Mouse (Mus musculus) E14TG2a.4 (cell line): Measurements from ENCODE around the gene Def8.
A peak's percentile ranks its signal among the peaks of the same experiment; 100 is the strongest.
"Not testable (repeated sequence)": the region's sequence is repeated elsewhere in the genome, so short reads cannot be mapped to it uniquely, and the experiment has no call there.

Experiments
- H3K27me3 ChIP-seq: 2 replicates; pipeline ENCODE4 v1.6.1; 2014; ENCODE audit warnings: low read length, control low read depth; ENCODE audit not compliant: insufficient read depth
- H3K36me3 ChIP-seq: 2 replicates; pipeline ENCODE4 v1.6.1; 2014; ENCODE audit warnings: low read length, control low read depth; ENCODE audit not compliant: insufficient read depth
- H3K4me1 ChIP-seq: replicated peaks from 2 replicates; pipeline ENCODE4 v1.6.1; 2014; ENCODE audit warnings: low read depth, low read length, control low read depth
- H3K4me3 ChIP-seq: replicated peaks from 2 replicates; pipeline ENCODE4 v1.5.1; 2014; ENCODE audit warnings: mild to moderate bottlenecking, low read length
- H3K9me3 ChIP-seq: 2 replicates; pipeline ENCODE4 v1.6.1; 2014; ENCODE audit warnings: low read length, control low read depth
- CTCF ChIP-seq: conservative IDR thresholded peaks from 2 replicates; pipeline ENCODE4 v1.5.1; 2014; ENCODE audit warnings: low read length
- NANOG ChIP-seq: IDR thresholded peaks from 2 replicates; pipeline ENCODE4 v1.6.1; 2014; ENCODE audit warnings: borderline replicate concordance, low read length, mixed read lengths
- POU5F1 ChIP-seq: IDR thresholded peaks from 2 replicates; pipeline ENCODE4 v1.6.1; 2014; ENCODE audit warnings: low read length, borderline replicate concordance

The Def8 gene

DNA sequence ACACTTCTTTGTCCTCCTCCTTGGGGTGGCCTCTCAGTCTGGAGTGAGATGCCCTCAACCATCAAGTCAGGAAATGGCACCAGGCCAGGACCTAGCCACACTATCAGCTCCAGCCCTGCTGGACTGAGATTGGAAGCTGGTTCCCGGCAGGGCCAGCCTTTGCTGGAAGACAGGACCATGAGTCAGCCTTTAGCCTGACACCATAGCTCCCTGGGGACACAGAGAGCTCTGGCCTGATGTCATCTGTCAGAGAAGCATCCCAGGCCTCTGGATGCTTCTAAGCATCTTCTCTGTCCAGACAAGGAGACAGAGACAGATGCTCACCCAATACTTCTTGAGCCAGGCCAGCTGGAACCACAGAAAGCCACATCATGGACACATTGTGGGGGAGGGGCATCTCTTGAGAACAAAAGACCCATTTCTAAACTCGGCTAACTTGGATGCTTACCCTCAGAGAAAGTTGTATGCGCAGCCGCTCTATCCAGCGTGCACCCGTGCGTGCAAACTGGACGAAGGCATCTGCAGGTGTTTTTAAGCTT is 13.2 kb upstream of the Def8 start:
- H3K4me1 ChIP-seq: peaks cover 83% of the 10 kb centered on the region
- TF ChIP-seq POU5F1 (no peak), NANOG (no peak), CTCF (no peak)
- H3K27me3 ChIP-seq: peaks cover 46% of the 10 kb centered on the region
- H3K9me3 ChIP-seq: no peaks in the 10 kb centered on the region
- 0 out of 2 replicates have a peak, but pooled peaks cover 5% of the 10 kb centered on the region for H3K36me3 ChIP-seq
- H3K4me3 ChIP-seq: peak overlapping the region; percentile 29; the same call in 1 of the 2 replicates

DNA sequence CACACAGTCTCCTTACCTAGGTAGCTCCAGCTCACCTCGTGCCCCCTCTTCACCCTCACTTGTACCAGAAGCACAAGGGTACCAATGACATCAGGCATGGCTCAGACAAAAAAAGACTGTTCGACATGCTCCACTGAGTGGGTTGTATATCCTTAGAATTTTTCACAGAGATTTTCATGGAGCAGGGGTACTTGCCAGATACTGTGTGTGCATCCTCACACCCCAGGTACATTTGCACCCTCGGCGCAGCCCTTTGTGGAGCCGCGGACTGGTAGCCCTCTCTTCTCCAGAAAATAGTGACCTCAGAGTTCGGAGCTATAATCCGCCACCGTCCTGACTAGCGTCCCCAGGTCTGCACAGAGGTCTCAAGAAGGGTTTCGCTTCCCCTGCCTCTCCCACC is 12.5 kb upstream of the Def8 start:
- H3K27me3 ChIP-seq: peaks cover 46% of the 10 kb centered on the region
- TF ChIP-seq NANOG (no peak), POU5F1 (no peak), CTCF (no peak)
- no peaks in the 10 kb centered on the region for H3K9me3 ChIP-seq
- 0 out of 2 replicates have a peak, but pooled peaks cover 5% of the 10 kb centered on the region for H3K36me3 ChIP-seq
- H3K4me3 ChIP-seq: peak overlapping the region; percentile 83
- peaks cover 83% of the 10 kb centered on the region for H3K4me1 ChIP-seq

DNA sequence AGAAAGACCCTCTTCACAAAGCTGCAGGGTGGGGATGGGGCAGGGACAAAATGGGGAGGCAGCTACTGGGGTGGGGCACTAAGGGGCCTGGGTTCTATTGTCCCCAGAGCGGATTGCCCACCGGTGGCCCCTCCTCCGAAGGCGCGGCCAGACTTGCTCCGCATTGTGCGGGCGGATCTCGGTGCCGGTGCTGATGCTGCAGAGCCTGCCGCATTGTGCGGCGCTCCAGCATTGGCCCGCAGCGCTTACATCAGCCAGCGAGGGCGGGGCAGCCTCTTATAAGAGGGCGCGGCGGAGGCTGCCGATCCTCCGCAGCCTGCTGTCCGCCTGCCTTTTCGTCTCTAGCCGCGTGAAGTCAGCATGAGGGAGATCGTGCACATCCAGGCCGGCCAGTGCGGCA is 12.1 kb upstream of the Def8 start, which contains the start of gene Tubb3:
Tubb3 (plus strand) TSS at position 179 of the 400 bp plus-strand sequence.
- Histone ChIP-seq H3K27me3 (peaks cover 46% of the 10 kb centered on the region), H3K4me1 (peaks cover 79% of the 10 kb centered on the region), H3K9me3 (no peaks in the 10 kb centered on the region), H3K4me3 (peak within 1 kb of the TSS; percentile 83), H3K36me3 (0 out of 2 replicates have a peak, but pooled peaks cover 5% of the 10 kb centered on the region)
- TF ChIP-seq POU5F1 (no peak), CTCF (no peak), NANOG (no peak)

DNA sequence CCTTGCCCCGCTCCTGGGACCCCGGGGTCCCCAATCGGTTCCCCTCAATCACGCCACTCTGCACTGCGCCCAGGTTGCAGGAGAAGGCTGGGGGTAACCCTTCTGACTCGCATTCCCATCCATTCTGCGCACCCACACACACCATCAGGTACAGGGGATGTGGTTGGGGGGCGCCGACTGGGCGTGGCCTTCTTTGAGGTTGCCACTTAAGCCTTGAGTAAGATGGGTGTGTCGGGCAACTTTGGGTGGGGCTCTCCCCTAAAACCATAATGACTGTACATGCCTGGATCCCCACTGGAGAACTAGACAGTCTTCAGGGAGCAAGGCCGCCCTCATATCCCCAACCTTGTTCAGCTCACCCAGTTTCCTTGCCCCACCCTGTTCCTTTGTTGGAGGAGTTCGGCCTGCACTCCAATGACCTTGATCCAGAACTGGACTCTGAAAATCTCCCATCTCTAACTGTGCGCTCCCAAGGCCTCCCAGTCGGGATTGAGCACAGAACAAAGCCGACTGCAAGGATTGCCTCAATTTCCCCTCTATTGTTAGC is 11.5 kb upstream of the Def8 start:
- H3K27me3 ChIP-seq: peaks cover 46% of the 10 kb centered on the region
- 0 out of 2 replicates have a peak, but pooled peaks cover 7% of the 10 kb centered on the region for H3K36me3 ChIP-seq
- peaks cover 79% of the 10 kb centered on the region for H3K4me1 ChIP-seq
- no peaks in the 10 kb centered on the region for H3K9me3 ChIP-seq
- peak overlapping the region; percentile 83 for H3K4me3 ChIP-seq
- TF ChIP-seq NANOG (peak; percentile 59; the same call in 1 of the 2 replicates), POU5F1 (no peak), CTCF (no peak)

DNA sequence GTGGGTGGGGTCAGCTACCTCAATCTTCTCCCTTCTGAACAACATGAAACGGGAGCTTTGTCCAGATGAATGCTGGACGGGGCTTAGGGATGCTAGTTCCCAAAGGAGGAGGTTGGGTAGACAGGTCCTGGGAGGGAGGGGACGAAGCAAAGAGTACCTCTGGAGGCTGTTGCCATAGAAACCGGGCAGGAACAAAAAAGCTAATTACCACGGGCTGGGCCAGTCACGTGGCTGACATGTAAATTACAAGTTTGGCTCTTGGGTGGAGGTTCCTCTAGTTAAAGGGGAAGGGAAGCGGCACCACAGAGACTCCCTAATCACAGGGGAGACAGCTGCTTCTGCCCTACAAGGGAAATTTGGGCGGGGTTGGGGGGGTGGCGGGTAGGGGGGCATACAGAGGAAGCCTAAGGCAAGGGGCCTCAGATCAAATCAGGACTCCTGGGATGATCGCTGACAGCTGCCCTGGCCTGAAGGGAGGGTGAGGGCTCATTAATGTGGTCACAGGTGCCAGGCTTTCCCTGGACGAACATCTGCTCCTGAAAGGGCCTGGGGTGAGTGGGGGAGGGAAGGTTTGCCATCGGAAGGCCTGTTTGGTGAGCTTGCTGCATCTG is 10.7 kb upstream of the Def8 start:
- 0 out of 2 replicates have a peak, but pooled peaks cover 11% of the 10 kb centered on the region for H3K36me3 ChIP-seq
- peaks cover 42% of the 10 kb centered on the region for H3K27me3 ChIP-seq
- TF ChIP-seq NANOG: no peak
- TF ChIP-seq CTCF: no peak
- TF ChIP-seq POU5F1: no peak
- H3K4me1 ChIP-seq: peaks cover 78% of the 10 kb centered on the region
- H3K4me3 ChIP-seq: peak overlapping the region; percentile 83
- no peaks in the 10 kb centered on the region for H3K9me3 ChIP-seq

DNA sequence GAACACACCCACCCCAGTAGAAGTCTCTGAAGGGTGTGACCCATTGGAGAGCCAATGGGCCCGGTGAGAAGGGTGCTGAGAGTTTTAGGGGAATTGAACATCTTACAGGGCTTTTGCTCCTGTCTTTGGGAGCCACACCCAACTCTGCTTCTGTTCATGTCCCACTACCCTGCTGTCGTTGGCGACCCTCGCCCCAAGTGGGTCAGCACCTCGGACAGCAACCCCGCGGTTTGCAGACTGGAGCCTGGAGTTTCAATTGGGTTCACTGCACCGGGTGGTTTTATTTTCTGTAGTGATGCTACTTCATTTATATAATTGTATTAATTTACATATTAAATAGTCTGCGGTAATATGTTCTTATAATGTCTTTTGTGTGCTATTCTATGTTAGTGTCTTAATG is 9.1 kb upstream of the Def8 start:
- H3K27me3 ChIP-seq: peaks cover 27% of the 10 kb centered on the region
- H3K36me3 ChIP-seq: peaks cover 24% of the 10 kb centered on the region
- H3K4me1 ChIP-seq: peaks cover 68% of the 10 kb centered on the region
- TF ChIP-seq CTCF (no peak), NANOG (no peak), POU5F1 (no peak)
- no peaks in the 10 kb centered on the region for H3K9me3 ChIP-seq
- H3K4me3 ChIP-seq: peak overlapping the region; percentile 68; the same call in 1 of the 2 replicates

DNA sequence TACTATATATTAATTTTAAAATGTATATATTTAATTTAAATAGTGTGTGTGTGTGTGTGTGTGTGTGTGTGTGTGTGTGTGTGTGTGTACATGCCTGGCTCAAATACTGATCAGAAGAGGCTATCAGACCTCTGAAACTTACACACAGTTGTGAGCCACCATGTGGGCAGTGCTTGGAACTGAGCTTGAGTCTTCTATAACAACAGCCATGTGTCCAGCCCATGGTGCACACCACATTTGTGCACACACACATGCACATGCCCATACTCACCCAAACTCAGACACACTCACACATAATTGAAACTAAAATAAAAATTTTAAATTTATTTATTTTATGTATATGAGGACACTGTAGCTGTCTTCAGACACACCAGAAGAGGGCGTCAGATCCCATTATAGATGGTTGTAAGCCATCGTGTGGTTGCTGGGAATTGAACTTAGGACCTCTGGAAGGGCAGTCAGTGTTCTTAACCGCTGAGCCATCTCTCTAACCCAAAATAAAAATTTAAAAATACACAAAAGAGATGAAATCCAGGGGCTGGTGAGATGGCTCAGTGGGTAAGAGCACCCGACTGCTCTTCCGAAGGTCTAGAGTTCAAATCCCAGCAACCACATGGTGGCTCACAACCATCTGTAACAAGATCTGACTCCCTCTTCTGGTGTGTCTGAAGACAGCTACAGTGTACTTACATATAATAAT is 8.2 kb upstream of the Def8 start:
- not testable (repeated sequence) for H3K4me3 ChIP-seq, H3K9me3 ChIP-seq
- Histone ChIP-seq H3K27me3 (peaks cover 18% of the 10 kb centered on the region), H3K36me3 (peaks cover 32% of the 10 kb centered on the region), H3K4me1 (peaks cover 59% of the 10 kb centered on the region)

DNA sequence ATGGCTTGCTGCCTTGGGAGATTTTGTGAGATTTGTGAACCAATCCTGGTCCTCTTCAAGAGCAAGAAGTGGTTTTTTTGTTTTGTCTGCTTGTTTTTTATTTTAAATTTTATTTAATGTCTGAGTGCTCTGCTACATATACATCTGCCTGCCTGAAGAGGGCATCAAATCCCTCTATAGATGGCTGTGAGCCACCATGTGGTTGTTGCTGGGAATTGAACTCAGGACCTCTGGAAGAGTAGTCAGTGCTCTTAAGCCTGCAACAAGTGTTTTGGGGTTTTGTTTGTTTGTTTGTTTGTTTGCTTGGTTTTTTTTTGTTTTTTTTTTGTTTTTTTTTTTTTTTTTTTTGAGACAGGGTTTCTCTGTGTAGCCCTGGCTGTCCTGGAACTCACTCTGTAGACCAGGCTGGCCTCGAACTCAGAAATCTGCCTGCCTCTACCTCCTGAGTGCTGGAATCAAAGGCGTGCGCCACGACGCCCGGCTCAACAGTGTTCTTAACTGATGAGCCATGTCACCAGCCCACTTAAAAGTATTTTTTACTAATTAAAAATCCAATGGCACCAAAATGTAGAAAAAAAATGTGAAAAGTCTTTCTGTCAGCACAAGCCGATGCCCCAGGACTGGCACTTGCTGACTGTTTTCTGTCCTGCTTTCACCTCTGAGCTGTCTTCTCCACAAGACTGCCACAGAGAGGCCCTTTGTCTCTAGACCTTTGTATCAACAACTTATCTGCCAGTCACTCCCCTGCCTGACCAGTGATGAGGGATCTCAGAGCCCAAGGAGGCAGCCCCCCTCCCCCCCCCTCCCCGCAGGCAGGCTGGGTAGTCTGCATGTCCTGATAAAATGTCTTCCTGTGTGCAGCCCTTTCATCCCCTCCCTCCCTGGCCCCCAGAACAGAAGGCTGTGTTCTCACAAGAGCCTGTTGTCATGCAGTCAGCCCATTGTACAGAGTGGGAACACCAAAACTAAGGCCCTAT is 7.1 kb upstream of the Def8 start:
- TF ChIP-seq POU5F1 (no peak), CTCF (peak; percentile 67), NANOG (no peak)
- Histone ChIP-seq H3K4me3 (no peak overlapping the region), H3K36me3 (peaks cover 43% of the 10 kb centered on the region), H3K27me3 (peaks cover 7% of the 10 kb centered on the region; the same call in 1 of the 2 replicates), H3K4me1 (peaks cover 61% of the 10 kb centered on the region), H3K9me3 (peaks cover 3% of the 10 kb centered on the region; the same call in 1 of the 2 replicates)
